Mouse (Mus musculus) lung, postnatal 25 days (tissue): ENCODE measurements around the gene Adcy4.

Source experiments
- DNase-seq: peaks from one replicate; pipeline ENCODE4 v3.0.0; 2022; ENCODE audit warnings: low spot score

Gene Adcy4

DNA sequence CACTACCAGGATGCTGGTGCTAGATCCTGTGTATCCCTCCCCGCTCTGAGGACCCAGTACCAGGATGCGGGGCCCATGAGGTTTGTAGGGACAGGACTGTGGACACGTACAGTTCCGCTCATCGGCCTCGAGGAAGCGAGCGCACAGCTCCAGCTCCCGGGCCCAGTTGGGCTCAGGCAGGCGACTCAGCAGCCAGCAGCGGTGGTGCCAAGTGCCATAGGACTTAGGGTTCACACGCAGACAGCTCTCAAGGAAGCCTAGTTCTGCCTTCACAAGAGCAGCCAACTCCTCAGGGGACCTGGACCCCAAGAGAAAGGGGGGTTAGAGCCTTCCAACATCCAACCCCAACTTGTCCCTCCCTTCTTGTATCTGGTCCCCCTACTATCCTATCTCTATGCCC is 63.2 kb downstream of the Adcy4 start:
- no peak for DNase-seq

DNA sequence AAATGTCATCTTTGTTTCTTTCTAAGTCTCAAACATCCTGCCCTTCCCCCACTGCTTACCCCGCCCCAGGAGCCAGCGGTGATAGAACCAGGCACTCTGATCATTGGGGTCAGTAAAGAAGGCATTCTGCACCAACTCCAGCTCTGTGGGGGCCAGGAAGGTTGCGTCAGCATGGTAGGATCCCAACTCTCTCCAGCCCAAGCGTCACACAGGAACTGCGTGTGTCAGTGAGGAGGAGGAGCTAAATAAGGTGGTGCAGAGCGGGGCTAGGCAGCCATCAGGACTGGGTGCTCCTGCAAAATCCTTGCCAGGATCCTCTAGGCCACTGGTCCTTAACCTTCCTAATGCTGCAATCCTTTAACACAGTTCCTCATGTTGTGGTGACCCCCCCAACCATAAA is 64.2 kb downstream of the Adcy4 start:
- DNase-seq, result no peak
